Mouse (Mus musculus) CH12.LX (cell line): ENCODE measurements around the gene Lrrd1. TPM values are rescaled to one million over a fixed set of nuclear protein-coding genes. Genes with fewer than 3 reads are reported as not detected.
A peak's percentile ranks its signal among the peaks of the same experiment; 100 is the strongest.
"Not testable (repeated sequence)": the region's sequence is repeated elsewhere in the genome, so short reads cannot be mapped to it uniquely, and the experiment has no call there.

ENCODE experiments used
- DNase-seq: peaks from one replicate; pipeline ENCODE4 v3.0.0-alpha.2; 2013; ENCODE audit errors: extremely low read depth
- H3K27ac ChIP-seq: 2 replicates; pipeline ENCODE4 v1.5.1; 2012; ENCODE audit warnings: low read depth, mild to moderate bottlenecking, control low read depth, moderate library complexity; ENCODE audit not compliant: insufficient read depth
- H3K27me3 ChIP-seq: replicated peaks from 2 replicates; pipeline ENCODE3; 2012; ENCODE audit warnings: inconsistent platforms
- H3K36me3 ChIP-seq, 2 experiments: replicated peaks in 1 of 2; 2 replicates each; pipeline versions ENCODE3 to v1.6.1; 2012; ENCODE audit warnings: inconsistent platforms in 1 of 2, low read length in 1 of 2, mild to moderate bottlenecking in 1 of 2, mixed read lengths in 1 of 2, moderate library complexity in 1 of 2; ENCODE audit not compliant: control insufficient read depth in 1 of 2, insufficient read depth in 1 of 2
- H3K4me1 ChIP-seq, 2 experiments: 2 replicates each; pipeline ENCODE4 v1.6.1; 2012; ENCODE audit warnings: inconsistent platforms in 1 of 2, moderate library complexity in 1 of 2; ENCODE audit not compliant: insufficient read depth in 2 of 2, control insufficient read depth in 1 of 2
- H3K4me2 ChIP-seq: 2 replicates; pipeline ENCODE4 v1.6.1; 2012; ENCODE audit warnings: low read depth, mild to moderate bottlenecking, control low read depth; ENCODE audit not compliant: poor library complexity, insufficient read depth, severe bottlenecking
- H3K4me3 ChIP-seq, 3 experiments: fragments of 150-350 bp in 1 of 3; sonication (generic) in 1 of 3; replicated peaks in 1 of 3; 2 replicates each; pipeline versions ENCODE3 to v1.5.1; 2011 to 2012; ENCODE audit warnings: low read depth in 2 of 3, low read length in 2 of 3, mild to moderate bottlenecking in 2 of 3, moderate library complexity in 2 of 3, control low read depth in 1 of 3, improper control_type of control experiment in 1 of 3, inconsistent platforms in 1 of 3, mixed read lengths in 1 of 3; ENCODE audit not compliant: poor library complexity in 1 of 3
- H3K79me2 ChIP-seq: replicated peaks from 2 replicates; pipeline ENCODE4 v1.6.1; 2012; ENCODE audit warnings: mild to moderate bottlenecking, moderate library complexity; ENCODE audit not compliant: control insufficient read depth, poor library complexity, insufficient read depth, severe bottlenecking; ENCODE audit errors: extremely low read depth
- H3K9ac ChIP-seq: 2 replicates; pipeline ENCODE4 v1.6.1; 2012; ENCODE audit warnings: low read depth, mild to moderate bottlenecking, control low read depth, moderate library complexity; ENCODE audit not compliant: insufficient read depth
- H3K9me3 ChIP-seq: replicated peaks from 2 replicates; pipeline ENCODE3; 2012; ENCODE audit warnings: low read length, inconsistent platforms, mixed read lengths
- CTCF ChIP-seq, 2 experiments: IDR thresholded peaks in 1 of 2; conservative IDR thresholded peaks in 1 of 2; 2 replicates each; pipeline ENCODE4 v1.5.1; 2011 to 2012; ENCODE audit warnings: low read depth in 2 of 2, low read length in 2 of 2, improper control_type of control experiment in 1 of 2, inconsistent platforms in 1 of 2, mild to moderate bottlenecking in 1 of 2, moderate library complexity in 1 of 2
- JUND ChIP-seq: conservative IDR thresholded peaks from 2 replicates; pipeline ENCODE4 v1.6.1; 2011; ENCODE audit warnings: low read depth, low read length, improper control_type of control experiment
- MAX ChIP-seq: IDR thresholded peaks from 2 replicates; pipeline ENCODE4 v1.6.1; 2011; ENCODE audit warnings: low read length, improper control_type of control experiment
- MAZ ChIP-seq: IDR thresholded peaks from 2 replicates; pipeline ENCODE4 v1.6.1; 2012; ENCODE audit warnings: low read depth, mild to moderate bottlenecking, inconsistent platforms, low read length, improper control_type of control experiment, moderate library complexity
- POLR2AphosphoS2 ChIP-seq: IDR thresholded peaks from 2 replicates; pipeline ENCODE4 v1.6.1; 2011; ENCODE audit warnings: low read depth, low read length, improper control_type of control experiment
- RAD21 ChIP-seq: IDR thresholded peaks from 2 replicates; pipeline ENCODE4 v1.6.1; 2011; ENCODE audit warnings: low read depth, mild to moderate bottlenecking, low read length, improper control_type of control experiment, moderate library complexity
- RCOR1 ChIP-seq: conservative IDR thresholded peaks from 2 replicates; pipeline ENCODE4 v1.6.1; 2012; ENCODE audit warnings: low read depth, mild to moderate bottlenecking, inconsistent platforms, low read length, improper control_type of control experiment
- SMC3 ChIP-seq: IDR thresholded peaks from 2 replicates; pipeline ENCODE4 v1.6.1; 2011; ENCODE audit warnings: low read depth, low read length, improper control_type of control experiment
- ZC3H11A ChIP-seq: IDR thresholded peaks from 2 replicates; pipeline ENCODE4 v1.6.1; 2012; ENCODE audit warnings: low read depth, mild to moderate bottlenecking, inconsistent platforms, low read length, improper control_type of control experiment
- ZKSCAN1 ChIP-seq: IDR thresholded peaks from 2 replicates; pipeline ENCODE4 v1.6.1; 2012; ENCODE audit warnings: low read depth, inconsistent platforms, low read length, improper control_type of control experiment, borderline replicate concordance
- ZMIZ1 ChIP-seq: IDR thresholded peaks from 2 replicates; pipeline ENCODE4 v1.6.1; 2012; ENCODE audit warnings: low read depth, mild to moderate bottlenecking, inconsistent platforms, low read length, improper control_type of control experiment
- ZNF384 ChIP-seq: IDR thresholded peaks from 2 replicates; pipeline ENCODE4 v1.6.1; 2012; ENCODE audit warnings: low read depth, low read length, improper control_type of control experiment, inconsistent platforms
- dilution Hi-C: fragments of 300-500 bp; cut with MboI; formaldehyde crosslinking; loops from 2 replicates; pipeline ENCODE4 v1.14.3; 2020; ENCODE audit warnings: low sequenced_read_pairs; ENCODE audit not compliant: extremely low pct_unique_long_range_greater_than_20kb, extremely low pct_ligation_motif_present
- in situ Hi-C: fragments of 300-500 bp; cut with MboI; formaldehyde crosslinking; loops from 3 replicates; pipeline ENCODE4 v1.14.3; 2019; ENCODE audit warnings: low sequenced_read_pairs, low pct_ligation_motif_present, low pct_unique_long_range_greater_than_20kb, mixed read lengths
- polyA plus RNA-seq: library from polyadenylated mRNA; unstranded; fragments of >175 nt; gene quantifications from 2 replicates; pipeline ENCODE4 v1.2.1, GENCODE M21; 2012; ENCODE audit warnings: low read depth; ENCODE audit not compliant: insufficient read length
- total RNA-seq, 2 experiments: library from RNA; depleted of rRNA; stranded (reverse); fragments of 300-350 nt in 1 of 2; fragments of >200 nt in 1 of 2; gene quantifications; 2 replicates each; pipeline ENCODE4 v1.2.3; 2012 to 2014

Lrrd1 gene
- total and polyA plus RNA-seq, 3 experiments, result not detected

- TF ChIP-seq JUND, result 0 out of 2 replicates have a peak, but pooled peaks have one; percentile 7
- H3K4me3 ChIP-seq, H3K9ac ChIP-seq, DNase-seq, H3K9me3 ChIP-seq, H3K79me2 ChIP-seq, H3K27me3 ChIP-seq, H3K36me3 ChIP-seq, dilution Hi-C loops, H3K27ac ChIP-seq: not testable (repeated sequence)
- peak overlapping the region; percentile 44; the same call in 1 of the 2 replicates for H3K4me2 ChIP-seq
- peaks cover 8 to 20% of the 10 kb centered on the region in 2 experiments for H3K4me1 ChIP-seq
- in situ Hi-C loops, result loop anchor here (25.0 kb wide), 1 partner anchor 300 kb away; the partner anchor contains the start of gene Mterf1b
Measured at GRCm38 (mm10) chr5:3886862-3887261, 41.9 kb downstream of the Lrrd1 start.

- dilution Hi-C loops, result no loop called here
- no peak for TF ChIP-seq POLR2AphosphoS2
- TF ChIP-seq ZMIZ1, result no peak
- TF ChIP-seq ZKSCAN1, result no peak
- no peak for TF ChIP-seq MAX
- TF ChIP-seq ZNF384, result no peak
- peak; percentile 19; the same call in 1 of the 2 replicates for TF ChIP-seq SMC3
- no peak for TF ChIP-seq MAZ
- peak in 1 of 2 experiments; percentile 45; a peak in 2 of 4 replicates for TF ChIP-seq CTCF (conservative IDR thresholded peaks at IDR 0.05 in 1 of 2, IDR thresholded peaks at IDR 0.05 in 1 of 2; ENCODE audit: low read depth in 2 of 2, low read length in 2 of 2)
- no peak for TF ChIP-seq RCOR1
- TF ChIP-seq RAD21, result peak; percentile 50
- TF ChIP-seq ZC3H11A, result no peak
- H3K36me3 ChIP-seq, result peaks cover 0 to 2% of the 10 kb centered on the region in 2 experiments
- in situ Hi-C loops, result loop anchor here (25.0 kb wide), 1 partner anchor 298 kb away; the partner anchor contains the start of gene Mterf1b
- DNase-seq, result peak; percentile 15
- H3K27ac ChIP-seq, result no peak overlapping the region
- no peak overlapping the region for H3K4me3 ChIP-seq
- H3K9me3 ChIP-seq, result no peaks in the 10 kb centered on the region
- no peak overlapping the region for H3K9ac ChIP-seq
- no peak overlapping the region for H3K4me2 ChIP-seq
- peaks cover 8% of the 10 kb centered on the region; the same call in 1 of the 2 replicates for H3K79me2 ChIP-seq
- H3K4me1 ChIP-seq, result peaks cover 7 to 24% of the 10 kb centered on the region in 2 experiments
- no peaks in the 10 kb centered on the region for H3K27me3 ChIP-seq
Measured at GRCm38 (mm10) chr5:3889201-3889600, 44.2 kb downstream of the Lrrd1 start.
